Mouse (Mus musculus) midbrain, postnatal 0 days (tissue): ENCODE data around the gene Clcc1. TPM values are rescaled to one million over a fixed set of nuclear protein-coding genes. Genes with fewer than 3 reads are reported as not detected.
"Not testable (repeated sequence)": the region's sequence is repeated elsewhere in the genome, so short reads cannot be mapped to it uniquely, and the experiment has no call there.

Experiments used
- ATAC-seq: fragments of 200-750 bp; cut with Nextera tagmentation; 2 replicates; pipeline ENCODE4 v1.8.0; 2017; ENCODE audit warnings: moderate number of reproducible peaks, mild to moderate bottlenecking, moderate TSS enrichment, moderate library complexity; ENCODE audit not compliant: low FRiP score
- DNase-seq: peaks from one replicate; pipeline ENCODE4 v3.0.0-alpha.2; 2015; ENCODE audit warnings: low spot score
- H3K27ac ChIP-seq: fragments of 300-500 bp; sonication (generic); 2 replicates; pipeline ENCODE4 v1.5.1; 2014; ENCODE audit warnings: low read depth, mild to moderate bottlenecking, low read length, mixed read lengths
- H3K27me3 ChIP-seq: fragments of 300-500 bp; sonication (generic); 2 replicates; pipeline ENCODE4 v1.6.1; 2014; ENCODE audit warnings: low read length, control low read depth, mixed read lengths; ENCODE audit not compliant: insufficient read depth
- H3K36me3 ChIP-seq: fragments of 300-500 bp; sonication (generic); 2 replicates; pipeline ENCODE4 v1.6.1; 2014; ENCODE audit warnings: low read length, control low read depth, mixed read lengths; ENCODE audit not compliant: insufficient read depth
- H3K4me1 ChIP-seq: fragments of 300-500 bp; sonication (generic); 2 replicates; pipeline ENCODE4 v1.6.1; 2014; ENCODE audit warnings: mild to moderate bottlenecking, control low read depth, antibody characterized with exemption, low read length, mixed read lengths; ENCODE audit not compliant: insufficient read depth
- H3K4me2 ChIP-seq: fragments of 300-500 bp; sonication (generic); 2 replicates; pipeline ENCODE4 v1.6.1; 2014; ENCODE audit warnings: low read depth, mild to moderate bottlenecking, low read length, mixed read lengths; ENCODE audit not compliant: poor library complexity, severe bottlenecking
- H3K4me3 ChIP-seq: fragments of 300-500 bp; sonication (generic); 2 replicates; pipeline ENCODE4 v1.5.1; 2014; ENCODE audit warnings: low read depth, mild to moderate bottlenecking, low read length, moderate library complexity
- H3K9ac ChIP-seq: fragments of 300-500 bp; sonication (generic); replicated peaks from 2 replicates; pipeline ENCODE4 v1.6.1; 2014; ENCODE audit warnings: mild to moderate bottlenecking, low read length, moderate library complexity, mixed read lengths; ENCODE audit not compliant: poor library complexity, severe bottlenecking
- H3K9me3 ChIP-seq: fragments of 300-500 bp; sonication (generic); 2 replicates; pipeline ENCODE4 v1.6.1; 2016; ENCODE audit warnings: low read length, control low read depth
- CTCF ChIP-seq: IDR thresholded peaks from 2 replicates; pipeline ENCODE4 v1.5.1; 2016; ENCODE audit warnings: antibody characterized with exemption, mild to moderate bottlenecking
- WGBS: fragments of 180-500 bp; shearing (Covaris S2); extraction: QIAGEN DNeasy Blood & Tissue Kit; methylation state at CpG from one replicate; pipeline ENCODE4 v1.1.7; 2014; 5-methylcytosine and 5-hydroxymethylcytosine counted together
- polyA plus RNA-seq: library from polyadenylated mRNA; unstranded; fragments of >200 nt; fragmentation: Nextera tagmentation; extraction: Ambion mirVana; gene quantifications from 2 replicates; pipeline ENCODE4 v1.2.1, GENCODE M21; 2015
- total RNA-seq: library from RNA; depleted of rRNA; stranded (reverse); fragments of >200 nt; gene quantifications from 2 replicates; pipeline ENCODE4 v1.2.3, GENCODE M21; 2014

Gene Clcc1
- total and polyA plus RNA-seq, 2 experiments from 2014 or later: 50.6 to 55.3 TPM

DNA sequence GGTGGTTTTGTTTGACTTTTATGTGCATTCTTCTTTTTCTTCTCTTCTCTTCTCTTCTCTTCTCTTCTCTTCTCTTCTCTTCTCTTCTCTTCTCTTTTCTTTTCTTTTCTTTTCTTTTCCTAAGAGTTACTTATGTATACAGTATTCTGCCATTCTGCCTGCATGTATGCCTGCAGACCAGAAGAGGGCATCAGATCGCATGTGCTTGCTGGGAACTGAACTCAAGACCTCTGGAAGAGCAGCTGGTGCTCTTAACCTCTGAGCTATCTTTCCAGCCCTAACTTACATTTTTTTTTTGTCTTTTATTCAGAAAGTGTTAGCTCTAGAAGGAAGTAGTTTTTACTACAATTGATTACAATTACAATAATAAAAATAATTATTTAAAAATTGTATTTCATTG lies 7.2 kb downstream of the Clcc1 start:
- Histone ChIP-seq H3K27me3 (no peaks in the 10 kb centered on the region), H3K36me3 (peaks cover 9% of the 10 kb centered on the region; the same call in 1 of the 2 replicates), H3K4me2 (no peak overlapping the region), H3K4me1 (no peaks in the 10 kb centered on the region), H3K9ac (no peak overlapping the region), H3K4me3 (no peak overlapping the region), H3K27ac (no peak overlapping the region), H3K9me3 (no peaks in the 10 kb centered on the region)
- 88% methylated on average over 1 of the region's 1 CpGs for WGBS
- no peak for ATAC-seq
- no peak for DNase-seq
- TF ChIP-seq CTCF: peak; percentile 50

DNA sequence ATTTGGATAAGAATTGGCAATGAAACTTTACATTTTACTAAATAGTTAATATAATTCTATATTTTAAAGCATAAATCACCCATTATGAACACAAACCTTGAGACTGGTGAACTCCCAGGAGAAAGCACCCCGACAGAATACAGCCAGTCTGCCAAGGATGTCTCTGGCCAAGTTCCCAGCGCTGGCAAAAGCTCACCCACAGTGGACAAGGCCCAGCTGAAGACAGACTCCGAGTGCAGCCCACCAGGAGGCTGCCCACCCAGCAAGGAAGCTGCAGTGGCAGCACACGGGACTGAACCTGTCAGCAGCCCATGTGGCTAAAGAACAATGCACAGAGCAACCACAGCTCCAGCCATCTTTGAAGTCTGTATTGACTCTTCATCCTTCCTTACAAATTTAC lies 22.9 kb downstream of the Clcc1 start:
- peak; percentile 10 for DNase-seq
- ATAC-seq: no peak
- WGBS: 63% methylated on average over 4 of the region's 4 CpGs
- no peak overlapping the region for H3K9ac ChIP-seq
- no peaks in the 10 kb centered on the region for H3K4me1 ChIP-seq
- no peak for TF ChIP-seq CTCF
- peaks cover 45% of the 10 kb centered on the region for H3K36me3 ChIP-seq
- H3K27ac ChIP-seq: no peak overlapping the region
- H3K4me3 ChIP-seq: no peak overlapping the region
- H3K4me2 ChIP-seq: no peak overlapping the region
- H3K27me3 ChIP-seq: no peaks in the 10 kb centered on the region
- no peaks in the 10 kb centered on the region for H3K9me3 ChIP-seq

DNA sequence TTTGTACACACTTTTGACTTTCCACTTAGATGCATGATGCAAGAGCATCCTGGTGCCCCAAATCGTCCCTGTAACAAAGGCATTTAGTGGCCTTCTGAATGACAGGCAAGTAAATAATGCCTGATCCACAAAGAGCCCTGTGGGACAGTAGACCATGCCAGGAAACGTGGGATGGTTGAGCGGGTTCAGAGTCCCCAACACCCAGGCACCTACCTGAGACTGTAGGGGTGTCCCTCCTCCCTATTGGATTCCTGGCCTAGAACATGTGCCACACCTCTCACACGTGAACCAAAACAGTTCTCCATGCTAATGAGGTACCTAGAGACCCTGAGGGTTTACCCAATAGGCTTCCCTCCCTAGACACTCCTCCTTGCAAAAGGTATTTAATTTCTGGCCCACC lies 27.3 kb downstream of the Clcc1 start:
- DNase-seq (no peak), ATAC-seq (no peak)
- no peaks in the 10 kb centered on the region for H3K27me3 ChIP-seq
- no peak overlapping the region for H3K4me2 ChIP-seq
- H3K27ac ChIP-seq: no peak overlapping the region
- H3K4me3 ChIP-seq: no peak overlapping the region
- no peak overlapping the region for H3K9ac ChIP-seq
- 70% methylated on average over 4 of the region's 4 CpGs for WGBS
- no peaks in the 10 kb centered on the region for H3K9me3 ChIP-seq
- H3K36me3 ChIP-seq: peaks cover 38% of the 10 kb centered on the region
- H3K4me1 ChIP-seq: no peaks in the 10 kb centered on the region
- TF ChIP-seq CTCF: no peak

DNA sequence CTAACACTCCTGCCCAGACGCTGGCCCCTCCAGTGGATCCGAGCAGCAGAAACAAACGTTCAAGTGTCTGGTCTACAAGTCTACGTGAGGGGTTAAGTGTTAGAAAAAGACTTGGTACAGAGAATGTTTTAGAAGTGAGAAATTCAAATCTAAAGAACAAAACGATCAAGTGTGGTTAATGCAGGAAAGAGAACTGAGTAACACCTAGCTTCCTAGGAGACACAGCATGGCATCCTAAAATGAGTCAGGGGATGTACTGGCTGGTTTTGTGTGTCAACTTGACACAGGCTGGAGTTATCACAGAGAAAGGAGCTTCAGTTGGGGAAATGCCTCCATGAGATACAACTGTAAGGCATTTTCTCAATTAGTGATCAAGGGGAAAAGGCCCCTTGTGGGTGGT lies 29.9 kb downstream of the Clcc1 start:
- not testable (repeated sequence) for H3K27ac ChIP-seq, H3K9ac ChIP-seq, H3K27me3 ChIP-seq, H3K4me2 ChIP-seq, H3K4me3 ChIP-seq, H3K9me3 ChIP-seq, ATAC-seq, DNase-seq, H3K4me1 ChIP-seq
- peaks cover 21% of the 10 kb centered on the region for H3K36me3 ChIP-seq
- WGBS: 93% methylated on average over 5 of the region's 5 CpGs

DNA sequence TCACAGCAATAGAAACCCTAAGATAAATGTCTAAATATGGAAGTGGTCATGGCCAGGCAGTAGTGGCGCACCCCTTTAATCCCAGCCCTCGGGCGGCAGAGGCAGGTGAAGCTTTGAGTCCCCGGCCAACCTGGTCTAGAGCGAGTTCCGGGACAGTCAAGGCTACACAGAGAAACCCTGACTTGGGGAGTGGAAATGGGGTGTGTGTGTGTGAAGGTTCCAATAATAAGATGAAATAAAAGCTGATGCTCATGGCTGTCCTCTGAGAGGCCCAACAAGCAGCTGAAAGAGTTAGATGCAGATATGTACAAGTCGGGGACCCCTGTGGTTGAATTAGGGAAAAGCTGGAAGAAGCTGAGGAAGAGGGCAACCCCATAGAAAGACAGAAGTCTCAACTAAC lies 32.0 kb downstream of the Clcc1 start:
- Histone ChIP-seq H3K4me2 (no peak overlapping the region), H3K4me3 (no peak overlapping the region), H3K27me3 (no peaks in the 10 kb centered on the region), H3K27ac (no peak overlapping the region), H3K9me3 (no peaks in the 10 kb centered on the region), H3K4me1 (no peaks in the 10 kb centered on the region), H3K9ac (no peak overlapping the region), H3K36me3 (peaks cover 12% of the 10 kb centered on the region)
- no peak for DNase-seq
- WGBS: 98% methylated on average over 7 of the region's 7 CpGs
- ATAC-seq: no peak
- TF ChIP-seq CTCF: no peak

DNA sequence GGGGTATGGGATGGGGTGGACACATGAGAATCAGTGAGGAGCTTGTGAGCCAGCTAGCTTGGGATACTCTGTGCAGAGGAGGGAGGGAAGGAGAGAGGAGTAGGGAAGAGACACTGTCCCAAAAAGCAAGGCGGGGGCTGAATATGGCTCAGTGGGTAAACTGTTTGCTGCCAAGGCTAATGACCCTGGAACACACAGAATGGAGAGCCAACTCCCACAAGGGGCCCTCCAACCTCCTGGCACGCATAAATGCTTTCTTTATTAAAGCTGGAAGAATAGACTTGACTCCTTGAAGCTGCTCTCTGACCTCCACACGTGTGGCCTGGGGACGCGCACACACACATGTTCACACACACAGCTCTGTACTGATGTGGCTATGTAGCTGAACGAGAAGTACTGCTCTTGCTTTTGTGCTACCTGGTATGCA lies 35.3 kb downstream of the Clcc1 start:
- WGBS: 66% methylated on average over 6 of the region's 6 CpGs
- Histone ChIP-seq H3K4me2 (no peak overlapping the region), H3K36me3 (peaks cover 6% of the 10 kb centered on the region), H3K9me3 (no peaks in the 10 kb centered on the region), H3K27me3 (no peaks in the 10 kb centered on the region), H3K9ac (no peak overlapping the region), H3K4me1 (no peaks in the 10 kb centered on the region), H3K4me3 (no peak overlapping the region), H3K27ac (no peak overlapping the region)
- ATAC-seq (no peak), DNase-seq (peak; percentile 52)
- no peak for TF ChIP-seq CTCF
